Mouse (Mus musculus) spleen, postnatal 14 days (tissue): ENCODE measurements around the gene Pdzd2.
A peak's percentile ranks its signal among the peaks of the same experiment; 100 is the strongest.

Experiments
- DNase-seq, 2 experiments: peaks; one replicate each; pipeline ENCODE4 v3.0.0; 2021 to 2022; ENCODE audit warnings: low spot score in 2 of 2

Gene Pdzd2

DNA sequence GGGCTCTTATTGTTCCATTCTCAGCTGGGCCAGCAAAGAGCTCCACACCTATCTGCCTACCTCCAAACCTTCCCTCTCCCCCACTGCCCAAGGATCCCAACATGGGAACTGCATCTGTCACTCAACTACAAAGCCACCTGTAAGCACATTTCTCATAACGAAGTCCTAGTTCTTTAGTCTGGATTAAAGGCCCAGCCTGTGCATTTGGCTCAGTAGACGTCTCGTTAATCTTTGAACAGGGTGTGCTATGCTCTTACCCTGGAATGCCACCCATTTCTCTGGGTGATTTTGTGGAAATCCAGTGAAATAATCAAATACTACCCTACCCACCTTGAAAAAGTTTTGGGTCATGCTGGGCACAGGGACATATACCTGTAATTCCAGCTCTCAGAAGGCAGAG is 308.5 kb downstream of the Pdzd2 start:
- DNase-seq = no peak

DNA sequence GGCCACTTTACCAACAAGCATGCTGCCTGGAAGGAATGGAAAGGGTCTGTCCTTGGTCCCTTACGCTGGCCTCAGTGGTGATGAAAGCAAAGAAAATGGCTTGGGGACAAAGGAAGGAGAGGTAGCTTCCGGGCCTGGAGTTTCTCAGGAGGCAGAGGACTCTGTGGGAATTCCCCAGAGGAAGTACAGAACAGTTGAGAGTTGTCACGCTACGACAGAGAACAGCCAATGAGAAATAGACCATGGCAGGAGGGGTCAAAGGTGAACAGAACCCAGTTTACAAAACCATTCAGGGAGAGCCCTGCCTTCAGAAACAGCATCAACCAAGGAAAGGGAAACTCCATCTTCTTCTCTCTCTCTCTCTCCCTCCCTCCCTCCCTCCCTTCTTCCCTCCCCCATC is 309.1 kb downstream of the Pdzd2 start:
- no peak for DNase-seq

DNA sequence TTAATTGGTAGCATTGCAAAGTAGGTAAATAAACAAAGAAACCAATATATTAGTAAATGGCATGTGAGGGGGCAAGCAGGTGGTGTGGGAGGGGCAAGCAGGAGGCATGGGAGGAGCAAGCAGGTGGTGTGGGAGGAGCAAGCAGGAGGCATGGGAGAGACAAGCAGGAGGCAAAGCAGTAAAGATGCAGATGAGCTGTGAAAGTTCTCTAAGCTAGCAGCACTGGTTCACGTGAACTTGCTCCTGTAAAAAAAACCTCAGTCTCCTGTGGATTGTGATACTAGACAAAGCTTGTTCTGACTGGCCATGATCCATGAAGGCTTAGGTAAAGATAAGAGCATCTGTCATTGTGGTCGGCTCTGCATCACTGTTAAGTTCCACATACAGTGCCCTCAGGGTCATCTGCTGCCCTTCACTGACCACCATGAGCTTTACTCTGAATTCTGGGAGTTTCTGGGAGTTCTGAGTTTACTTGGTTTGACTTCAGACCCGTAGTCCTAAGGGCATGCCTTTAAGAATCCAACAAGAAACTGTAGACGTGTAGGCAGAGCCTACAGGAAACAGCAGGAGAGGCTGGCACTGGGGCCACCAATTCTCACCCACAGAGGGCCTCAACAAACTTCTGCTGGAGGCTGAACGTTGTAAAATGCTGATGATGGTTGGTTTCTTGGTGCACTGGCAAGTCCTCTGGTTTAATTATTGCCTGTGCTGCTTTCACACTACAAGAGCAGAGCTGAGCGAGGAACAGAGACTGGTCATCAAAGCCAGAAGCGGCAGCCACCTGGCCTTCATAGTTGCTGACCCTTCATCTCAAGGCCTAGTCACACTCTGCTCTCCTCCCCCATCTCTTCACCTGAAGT is 309.9 kb downstream of the Pdzd2 start:
- no peak for DNase-seq

DNA sequence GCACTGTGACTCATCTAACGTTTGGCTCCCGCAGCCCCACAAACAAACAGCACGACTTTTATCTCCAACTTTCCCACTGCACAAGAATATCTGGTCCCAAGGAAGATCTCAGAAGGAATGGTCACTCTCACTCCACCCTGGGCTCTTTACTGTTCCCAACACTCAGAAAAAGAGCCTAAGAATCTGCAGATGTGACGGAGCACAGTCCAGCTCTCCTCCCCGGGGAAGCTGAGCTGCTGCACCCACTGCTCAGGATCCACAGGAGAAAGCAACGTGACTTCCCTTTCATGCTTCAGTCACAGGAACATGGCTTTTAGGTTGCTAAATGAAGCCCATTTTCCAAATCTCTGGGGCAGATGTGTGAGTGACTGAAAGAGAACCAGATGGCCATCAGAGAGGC is 311.9 kb downstream of the Pdzd2 start:
- no peak for DNase-seq

DNA sequence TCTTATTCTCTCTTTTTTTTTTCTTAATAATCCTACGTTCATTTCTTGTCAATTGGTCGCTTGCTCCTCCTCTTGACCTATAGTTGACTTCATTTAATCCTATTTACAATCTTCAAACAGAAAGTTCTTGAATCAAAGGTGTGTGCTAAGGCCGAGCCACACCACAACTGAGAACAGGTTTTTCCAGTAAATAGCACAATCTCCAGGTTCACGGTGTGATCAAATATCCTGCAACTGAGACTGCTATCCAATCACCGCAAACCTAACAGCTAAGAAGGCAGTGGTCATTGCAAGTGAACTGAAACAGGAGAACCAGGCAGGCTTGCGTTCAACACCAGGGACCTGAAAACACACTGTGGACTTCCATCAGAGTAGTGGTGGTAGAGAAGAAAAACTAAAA is 313.4 kb downstream of the Pdzd2 start:
- DNase-seq = no peak

DNA sequence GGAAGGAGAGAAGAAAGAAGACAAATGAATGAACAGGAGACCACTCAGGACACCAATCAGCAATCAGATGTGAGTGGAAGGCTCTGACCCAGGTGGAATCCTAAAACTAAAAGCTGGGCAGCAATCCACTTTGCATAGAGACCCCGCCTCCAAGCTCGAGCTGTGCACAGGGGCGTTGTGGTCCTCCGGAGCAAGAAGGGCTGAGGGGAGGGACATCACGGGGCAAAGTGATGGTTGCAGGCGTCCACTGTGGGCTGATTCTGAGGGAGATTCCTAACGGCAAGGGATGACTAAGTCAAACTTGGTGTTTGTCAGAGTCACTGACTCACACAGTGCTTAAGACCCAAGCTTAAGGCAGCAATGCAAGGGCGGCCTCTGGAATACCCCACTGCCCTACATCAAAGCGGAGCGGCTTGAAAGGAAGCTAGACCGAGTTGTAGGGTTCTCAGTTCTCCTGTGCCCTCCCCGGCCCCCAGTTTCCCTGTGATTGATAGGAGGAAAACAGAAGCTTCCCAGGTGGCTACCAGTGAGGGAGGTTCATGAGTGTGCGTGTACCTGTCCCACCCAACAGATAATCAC is 314.6 kb downstream of the Pdzd2 start:
- no peak for DNase-seq

DNA sequence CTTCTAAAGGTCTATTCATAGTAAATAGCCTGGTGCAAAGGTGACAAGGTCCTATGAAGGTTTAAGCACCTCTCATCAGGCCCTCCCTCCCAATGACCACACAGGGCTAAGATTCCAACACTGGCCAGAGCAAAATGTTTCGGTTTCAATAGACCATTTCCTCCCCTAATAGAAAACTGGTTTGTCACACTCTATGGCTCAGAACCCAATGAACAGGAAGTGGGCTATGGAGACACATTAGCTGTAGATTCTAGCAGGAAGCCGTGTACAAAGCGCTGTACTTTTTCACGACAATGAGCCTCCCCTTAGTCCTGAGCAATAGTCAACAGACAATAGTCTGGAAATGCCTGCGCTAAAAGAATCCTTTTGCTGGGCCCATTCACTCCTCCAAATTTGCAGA is 315.5 kb downstream of the Pdzd2 start:
- no peak for DNase-seq

DNA sequence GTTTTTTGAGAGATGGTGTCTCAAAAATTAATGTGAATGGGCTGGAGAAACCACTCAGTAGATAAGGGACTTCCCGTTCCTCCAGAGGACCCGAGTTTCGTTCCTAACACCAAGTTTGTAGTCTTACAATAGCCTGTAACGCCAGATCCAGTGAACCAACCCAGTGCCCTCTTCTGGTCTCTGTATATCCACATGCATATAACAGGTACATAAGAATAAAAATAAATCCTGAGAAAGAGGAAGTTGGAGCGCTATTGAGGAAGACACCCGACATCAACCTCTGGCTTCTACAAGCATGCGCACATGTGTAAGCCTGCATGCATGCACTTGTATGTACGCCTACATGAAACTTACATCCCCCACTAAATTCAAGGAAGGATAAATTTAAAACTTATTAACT is 318.8 kb downstream of the Pdzd2 start:
- DNase-seq = no peak

DNA sequence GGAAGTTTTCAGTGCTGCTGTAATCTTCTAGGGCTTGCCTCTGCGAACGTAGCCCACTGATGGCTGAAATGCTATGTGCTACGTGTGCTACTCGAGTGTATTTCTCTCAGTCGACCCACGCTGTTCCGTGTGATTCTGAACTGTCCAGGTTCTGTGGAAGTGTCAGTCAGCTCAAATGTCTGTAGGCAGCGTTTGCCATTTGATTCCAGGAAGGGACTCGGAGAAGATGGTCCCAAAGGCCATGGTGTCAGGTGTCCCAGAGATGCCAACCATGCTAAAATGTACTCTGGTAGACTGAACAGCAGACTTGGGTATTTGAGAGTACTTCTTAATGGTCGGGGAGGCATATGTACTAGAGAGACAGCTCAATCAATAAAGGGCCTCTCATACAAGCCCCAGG is 319.3 kb downstream of the Pdzd2 start:
- DNase-seq = no peak

DNA sequence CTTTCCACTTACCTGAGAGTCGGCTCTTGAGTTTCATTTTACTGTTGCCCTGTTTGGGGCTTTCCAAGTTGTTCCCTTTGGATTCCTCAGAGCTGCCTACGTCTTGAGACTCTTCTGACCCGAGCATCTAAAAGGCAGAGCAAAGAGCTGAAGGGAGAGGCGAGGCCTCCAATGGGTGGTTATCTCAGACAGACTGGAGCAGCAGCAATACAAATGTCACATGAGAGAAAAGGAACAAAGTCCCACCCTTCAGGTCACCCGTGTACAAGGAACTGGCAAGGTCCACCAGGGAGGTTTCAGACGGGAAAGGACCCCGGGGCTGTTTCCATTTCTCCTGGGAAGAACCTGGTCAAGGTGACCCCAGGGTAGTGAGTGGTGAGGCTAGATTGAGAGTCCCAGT is 320.3 kb downstream of the Pdzd2 start:
- no peak for DNase-seq

DNA sequence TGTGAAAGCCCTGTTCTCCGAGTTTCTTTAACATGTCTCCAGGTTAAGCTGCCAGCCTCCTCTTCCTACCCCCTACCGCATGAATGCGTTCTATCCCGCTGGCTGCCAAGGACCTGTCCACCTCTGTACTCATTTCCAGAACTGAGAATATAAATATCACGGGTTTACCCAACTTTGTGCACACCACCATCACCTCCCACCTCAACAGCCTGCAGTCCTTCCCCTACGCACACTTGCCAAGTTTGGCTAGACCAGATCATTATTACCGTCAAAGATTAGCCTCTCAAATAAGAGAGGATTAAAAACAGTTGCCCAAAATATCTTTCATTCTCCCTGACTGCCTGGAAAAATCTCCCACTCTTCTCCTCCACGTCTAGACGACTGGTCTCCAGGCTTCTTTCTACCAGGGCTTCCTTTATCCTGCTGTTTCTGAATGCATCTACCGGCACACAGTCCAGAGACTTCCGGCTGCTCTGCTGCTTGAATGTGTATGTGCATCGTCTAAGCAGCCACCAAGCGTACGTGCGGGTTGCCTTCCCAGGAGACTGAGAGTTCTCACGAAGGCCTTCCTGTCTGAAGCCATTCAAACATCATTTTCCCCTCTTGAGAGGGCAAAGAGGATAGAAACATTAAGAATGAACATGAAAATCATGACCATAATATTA is 324.1 kb downstream of the Pdzd2 start:
- no peak for DNase-seq

DNA sequence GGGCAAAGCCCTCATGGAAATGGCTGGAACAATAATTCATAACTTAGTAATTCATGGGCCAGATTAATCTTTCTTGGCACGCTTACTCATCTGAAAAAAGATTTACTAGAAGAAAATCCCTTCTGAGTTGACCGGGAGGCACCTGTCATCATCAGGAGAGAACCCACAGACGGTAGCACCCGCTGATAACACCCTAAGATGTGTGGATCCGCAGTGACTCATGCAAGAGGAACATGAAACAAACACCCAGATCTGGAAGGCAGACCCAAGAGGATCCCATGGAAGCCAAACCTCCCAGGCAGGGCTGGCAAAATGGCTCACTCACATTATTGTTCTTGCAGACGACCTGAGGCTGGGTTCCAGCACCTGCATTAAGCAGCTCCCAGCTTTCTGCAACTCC is 325.0 kb downstream of the Pdzd2 start:
- DNase-seq = no peak

DNA sequence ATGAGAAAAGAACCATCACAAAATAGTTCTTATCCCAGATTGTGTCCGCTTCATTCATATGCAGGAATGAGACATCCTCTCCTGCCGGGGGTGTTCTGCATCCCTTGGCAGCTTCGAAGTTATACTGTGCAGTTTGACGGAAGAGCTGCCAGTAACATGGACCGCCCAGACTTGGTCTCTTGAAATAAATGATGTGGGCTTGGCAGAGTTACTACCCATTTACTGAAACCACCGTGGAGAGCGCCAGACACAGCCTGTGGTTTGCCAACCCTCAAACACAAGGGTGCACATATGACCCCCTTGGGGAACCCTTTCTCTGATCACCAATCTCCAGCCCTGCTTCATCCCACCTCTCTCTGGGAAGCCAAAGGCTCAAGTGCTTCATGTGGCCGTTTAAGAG is 331.5 kb downstream of the Pdzd2 start:
- DNase-seq = no peak

DNA sequence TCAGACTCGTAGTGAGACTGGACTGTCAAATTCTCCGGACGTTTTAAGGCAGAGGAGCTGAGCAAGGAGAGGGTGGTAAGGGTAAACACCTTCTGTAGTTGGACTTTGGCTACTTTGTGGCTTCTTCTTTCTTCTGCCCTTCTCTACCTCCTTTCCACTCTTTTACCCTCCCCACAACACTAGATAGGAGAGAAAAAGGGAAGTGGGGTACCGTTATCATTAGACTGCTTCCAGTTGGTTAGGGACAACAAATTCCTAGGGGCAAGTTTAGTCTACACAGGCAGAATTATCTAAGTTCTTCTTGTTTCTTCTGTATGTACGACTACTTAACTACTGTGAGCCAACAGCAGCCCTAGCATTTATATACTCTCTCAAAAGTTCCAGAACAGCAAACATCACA is 334.1 kb downstream of the Pdzd2 start:
- DNase-seq = no peak

DNA sequence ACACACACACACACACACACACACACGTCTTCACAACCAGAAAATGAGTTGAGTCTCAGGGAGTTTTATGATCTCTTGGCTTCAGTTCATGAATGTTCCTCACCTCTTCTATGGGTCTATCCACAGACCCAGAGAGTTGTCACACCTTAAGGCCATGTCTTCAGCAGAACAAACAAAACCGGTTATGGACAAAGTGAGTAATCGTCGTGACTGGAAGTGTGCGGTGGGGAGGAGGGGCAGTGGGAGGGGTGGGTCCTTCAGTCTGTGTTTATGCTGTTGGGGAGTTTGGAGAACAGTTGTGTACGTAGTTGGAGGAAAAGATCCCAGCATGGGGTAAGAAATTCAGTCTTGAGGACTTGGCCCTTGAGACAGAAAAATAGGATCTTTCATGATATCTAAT is 342.7 kb downstream of the Pdzd2 start:
- DNase-seq = no peak

DNA sequence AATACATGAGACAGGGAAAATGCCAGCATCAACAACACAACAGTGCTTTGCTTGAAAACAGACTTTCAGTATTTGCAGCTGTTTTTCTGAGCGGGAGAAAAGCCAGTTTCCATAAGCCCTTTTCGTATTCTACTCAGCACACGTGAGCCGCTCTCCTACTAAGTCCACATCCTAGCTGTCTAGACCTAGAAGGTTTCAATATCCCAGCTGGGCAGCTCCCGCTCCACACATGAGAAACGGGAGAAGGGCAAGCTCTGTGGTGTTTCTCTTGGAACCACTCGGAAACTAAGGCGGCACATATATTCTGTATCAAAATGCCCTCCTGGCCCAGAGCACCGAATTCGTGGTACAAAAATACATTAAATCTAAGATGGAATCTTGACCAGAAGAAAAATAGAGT is 345.0 kb downstream of the Pdzd2 start:
- no peak for DNase-seq

DNA sequence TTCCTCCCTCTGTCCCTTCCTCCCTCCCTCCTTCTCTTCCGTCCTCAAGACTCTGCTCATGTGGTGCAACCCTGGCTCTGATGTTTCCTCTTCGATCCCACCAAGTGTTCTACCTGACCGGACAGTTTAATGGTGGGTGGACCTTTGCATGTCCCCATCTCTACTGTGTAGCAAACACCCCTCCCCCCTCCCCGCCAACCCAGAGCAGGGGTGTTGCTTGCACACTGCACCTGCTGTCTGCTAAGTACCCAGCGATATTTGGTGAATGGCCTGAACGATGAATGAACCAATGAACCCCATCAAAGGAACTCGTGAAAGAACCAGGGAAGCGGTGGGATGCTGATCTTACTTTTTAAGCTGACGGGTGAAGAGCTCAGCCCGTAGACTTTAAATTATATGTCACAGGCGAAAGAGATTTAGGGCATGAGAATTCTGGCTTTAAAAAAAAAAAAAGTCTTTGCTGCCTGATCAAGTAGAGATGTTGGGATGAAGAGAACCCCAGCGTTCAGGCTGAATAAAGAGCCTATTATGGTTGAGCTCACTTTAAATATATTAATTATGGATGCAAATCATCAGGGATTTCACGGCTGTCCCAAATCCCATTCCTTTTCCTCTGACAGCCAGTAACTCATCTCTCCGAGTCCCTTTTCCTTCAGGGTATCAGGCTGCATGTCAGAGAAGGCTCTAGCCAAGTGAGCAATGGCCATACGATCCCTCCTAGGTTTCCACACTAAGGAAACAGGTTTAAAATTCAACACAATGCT is 350.8 kb downstream of the Pdzd2 start:
- no peak for DNase-seq

DNA sequence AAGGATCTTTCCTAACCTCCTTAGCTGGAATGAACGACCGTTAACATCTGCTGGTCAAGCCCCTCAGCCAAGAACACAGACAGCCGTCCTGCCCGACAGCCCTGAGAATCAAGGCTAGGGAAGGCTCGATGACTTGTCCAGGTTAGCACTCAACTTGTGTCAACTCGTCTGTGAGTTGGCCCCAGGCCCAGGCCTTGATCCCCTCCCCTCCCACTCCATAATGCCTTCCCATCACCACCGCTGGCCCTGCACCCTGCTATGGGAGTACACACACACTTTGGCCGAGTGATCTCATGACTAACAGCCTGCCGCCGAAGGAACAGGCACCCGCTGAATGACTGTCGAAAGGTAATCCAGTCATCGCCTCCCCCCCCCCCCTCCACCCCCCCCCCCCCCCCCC is 355.0 kb downstream of the Pdzd2 start:
- no peak for DNase-seq

DNA sequence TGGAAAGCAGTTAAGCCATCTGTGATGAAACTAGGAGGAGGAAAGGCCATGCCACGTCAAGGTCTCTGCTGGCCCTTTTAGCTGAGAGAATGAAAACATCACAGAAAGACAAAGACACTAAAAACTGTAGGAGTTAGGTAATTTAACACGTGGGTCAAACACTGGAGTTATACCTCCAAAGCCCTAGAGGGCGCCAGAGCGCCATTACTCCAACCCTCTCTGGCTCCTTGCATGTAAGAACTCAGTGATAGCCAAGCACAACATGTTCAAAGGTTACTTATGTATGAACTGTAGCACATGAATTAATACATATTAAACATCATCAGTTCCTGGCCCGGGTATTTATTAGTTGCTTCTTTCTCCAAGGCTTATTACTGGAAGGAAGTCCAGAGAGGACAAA is 359.2 kb downstream of the Pdzd2 start:
- peak; percentile 42 to 57 for DNase-seq

DNA sequence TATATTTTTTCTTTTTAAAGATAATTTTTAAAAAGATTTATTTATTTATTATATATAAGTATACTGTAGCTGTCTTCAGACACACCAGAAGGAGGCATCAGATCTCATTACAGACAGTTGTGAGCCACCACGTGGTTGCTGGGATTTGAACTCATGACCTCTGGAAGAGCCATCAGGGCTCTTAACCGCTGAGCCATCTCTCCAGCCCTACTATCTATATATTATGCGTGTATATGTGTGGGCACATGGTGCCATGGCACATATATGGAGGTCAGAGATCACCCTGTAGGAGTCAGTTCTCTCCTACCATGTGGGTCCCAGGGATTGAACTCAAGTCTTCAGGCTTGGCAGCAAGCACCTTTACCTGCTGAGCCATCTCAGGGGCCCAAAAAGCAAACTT is 359.7 kb downstream of the Pdzd2 start:
- no peak for DNase-seq

DNA sequence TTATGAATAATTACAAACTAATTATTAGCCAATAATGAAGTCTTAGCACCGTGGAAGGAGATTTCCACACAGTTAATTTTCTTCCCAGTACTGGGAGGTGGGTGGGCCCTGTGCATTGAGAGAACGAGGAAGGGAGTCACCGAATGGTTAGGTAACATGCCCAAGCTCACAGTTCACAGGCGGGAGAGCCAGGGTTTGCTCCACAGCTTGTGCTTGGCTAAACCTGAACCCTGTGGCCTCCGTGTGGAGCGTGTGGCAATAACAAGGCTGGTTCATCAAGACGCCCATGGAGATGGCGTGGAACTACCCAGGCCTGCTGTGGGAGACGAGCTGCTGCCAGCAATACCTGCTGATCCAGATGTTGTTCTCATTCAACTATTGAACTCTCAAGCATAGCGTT is 361.9 kb downstream of the Pdzd2 start:
- DNase-seq = no peak

DNA sequence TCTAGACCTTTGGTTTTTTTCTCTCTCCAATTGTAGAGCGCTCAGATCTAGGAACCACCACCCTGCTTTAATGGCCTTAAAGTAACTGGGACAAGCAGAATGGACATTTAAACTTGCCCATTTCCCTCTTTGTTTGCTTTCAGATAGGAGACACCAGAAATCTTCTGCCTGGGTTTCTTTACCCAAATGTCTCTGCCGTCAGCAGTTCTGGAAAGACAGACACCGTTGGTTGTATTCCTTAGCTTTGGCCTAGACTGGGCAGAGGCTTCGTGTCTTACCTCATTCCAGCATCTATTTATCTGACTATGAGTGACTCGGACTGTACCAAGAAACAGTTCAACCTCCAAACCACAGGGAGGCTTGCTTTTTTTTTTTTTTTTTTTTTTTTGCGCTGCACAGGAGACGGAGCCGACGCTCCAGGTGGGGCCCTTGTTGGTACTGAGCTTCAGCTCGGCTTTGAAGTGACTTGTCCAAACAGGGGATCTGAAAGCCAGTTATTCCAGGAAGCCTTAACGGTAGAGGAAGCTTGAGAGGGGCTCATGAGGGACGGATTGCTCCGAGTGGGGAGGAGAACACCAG is 363.1 kb downstream of the Pdzd2 start:
- DNase-seq = no peak
